Mouse (Mus musculus) liver, adult 2 months (tissue): ENCODE data around the gene Tbx4.

ENCODE experiments used
- CTCF ChIP-seq: fragments of 200-500 bp; IDR thresholded peaks from 2 replicates; pipeline ENCODE4 v1.5.1; 2011; ENCODE audit warnings: low read depth, low read length, control low read depth
- POLR2A ChIP-seq: fragments of 200-500 bp; IDR thresholded peaks from 2 replicates; pipeline ENCODE4 v1.6.1; 2011; ENCODE audit warnings: low read length, control low read depth; ENCODE audit not compliant: insufficient read depth; ENCODE audit errors: extremely low read depth

GRCm38 (mm10) chr11:85961498-85961897 is 75.3 kb downstream of the Tbx4 start:
- no peak for TF ChIP-seq POLR2A
- no peak for TF ChIP-seq CTCF
